Mouse (Mus musculus) kidney, postnatal 14 days (tissue): ENCODE measurements around the gene Dnajb3.
A peak's percentile ranks its signal among the peaks of the same experiment; 100 is the strongest.

Source experiments
- DNase-seq: peaks from one replicate; pipeline ENCODE4 v3.0.0; 2022; ENCODE audit warnings: mixed read lengths

Dnajb3 gene

DNA sequence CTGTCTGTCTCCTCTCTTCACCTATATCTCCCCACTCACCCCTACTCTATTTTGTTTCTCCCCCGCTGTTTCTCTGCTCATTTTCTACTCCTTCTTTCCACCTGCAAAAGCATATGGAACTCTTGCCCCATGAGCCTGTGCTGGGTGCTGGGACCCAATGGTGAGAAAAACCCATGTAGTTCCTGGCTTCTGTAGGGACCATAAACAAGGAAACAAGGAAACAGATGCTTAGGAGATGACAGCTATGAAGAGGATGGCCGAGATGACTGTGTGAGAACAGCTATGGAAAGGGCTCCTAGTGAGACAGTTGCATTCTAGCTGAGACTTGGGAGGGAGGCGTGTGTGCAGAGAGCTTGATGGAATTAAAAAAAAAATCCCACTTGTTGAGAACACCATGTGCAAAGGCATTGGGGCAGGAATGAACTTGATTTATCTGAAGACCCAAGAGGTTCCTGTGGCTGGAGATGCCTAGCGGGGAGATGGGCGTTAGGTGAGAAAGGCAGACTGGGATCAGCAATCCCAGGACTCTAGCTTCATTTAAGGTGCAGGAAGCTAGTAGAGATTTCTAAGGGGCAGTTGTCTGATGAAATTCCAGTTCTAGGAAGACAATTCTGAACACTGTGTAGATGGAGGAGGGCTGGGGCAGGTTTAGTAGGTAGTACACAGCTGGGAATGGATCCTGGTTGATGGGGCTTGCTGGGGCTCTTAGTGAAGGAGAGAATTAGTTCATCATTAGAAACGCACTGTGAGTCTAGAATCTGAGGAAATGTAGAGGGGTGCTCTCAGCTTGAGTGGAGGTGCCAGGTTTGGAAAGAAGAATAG lies 25.6 kb upstream of the Dnajb3 start:
- DNase-seq: no peak

DNA sequence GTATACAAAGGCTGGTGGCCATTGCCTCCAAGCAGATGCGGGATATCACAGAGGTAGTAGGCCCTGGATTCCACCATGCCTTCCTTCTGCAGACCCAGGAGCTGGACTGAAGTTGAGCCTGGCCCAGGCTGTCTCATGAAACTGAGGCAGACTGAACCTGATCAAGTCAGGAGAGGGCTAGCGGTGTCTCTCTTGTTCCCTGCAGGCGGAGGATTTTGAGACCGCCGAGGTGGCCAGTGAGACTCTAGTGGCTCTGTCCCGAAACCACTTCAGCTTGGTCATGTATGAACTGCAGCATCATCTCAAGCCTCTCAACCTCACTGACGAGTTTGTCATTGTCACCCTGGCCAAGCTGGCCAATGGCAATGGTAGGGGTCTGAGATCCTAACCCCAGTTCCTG lies 24.8 kb upstream of the Dnajb3 start:
- DNase-seq: no peak

DNA sequence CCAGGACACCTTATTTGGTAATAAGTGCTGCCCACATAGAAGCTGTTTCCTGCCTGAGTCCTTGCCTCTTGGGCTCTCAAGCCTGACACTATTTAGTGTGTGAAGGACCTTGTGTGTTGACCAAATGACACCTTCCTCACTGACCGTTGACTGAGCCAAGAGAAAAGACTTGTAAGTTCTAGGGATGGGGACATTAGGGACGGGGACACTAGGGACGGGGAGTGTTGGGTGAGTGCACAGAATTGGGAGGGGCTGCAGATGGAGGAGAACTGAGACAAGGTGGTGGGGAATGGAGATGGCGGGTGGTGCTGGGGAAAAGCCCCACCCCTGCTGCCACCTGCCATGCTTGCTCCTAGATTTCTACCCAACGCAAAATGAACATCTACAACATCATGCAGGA lies 24.4 kb upstream of the Dnajb3 start:
- no peak for DNase-seq

DNA sequence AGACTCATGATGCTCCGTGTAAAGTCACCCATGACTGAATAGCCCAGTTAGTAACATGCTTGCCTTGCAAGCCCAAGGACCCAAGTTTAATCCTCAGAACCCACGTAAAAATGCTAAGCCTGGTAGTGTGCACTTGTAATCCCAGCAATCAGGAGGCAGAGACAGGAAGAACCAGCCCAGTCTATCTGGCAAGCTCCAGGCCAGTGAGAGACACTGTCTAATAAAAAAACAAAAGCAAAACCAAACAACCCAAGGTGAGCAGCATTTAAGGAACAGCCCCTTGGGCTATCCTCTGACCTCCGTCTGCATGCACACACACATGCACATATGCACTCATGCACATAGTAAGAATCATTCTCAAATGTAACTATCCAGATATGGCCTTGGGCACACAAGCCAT lies 24.0 kb upstream of the Dnajb3 start:
- no peak for DNase-seq

DNA sequence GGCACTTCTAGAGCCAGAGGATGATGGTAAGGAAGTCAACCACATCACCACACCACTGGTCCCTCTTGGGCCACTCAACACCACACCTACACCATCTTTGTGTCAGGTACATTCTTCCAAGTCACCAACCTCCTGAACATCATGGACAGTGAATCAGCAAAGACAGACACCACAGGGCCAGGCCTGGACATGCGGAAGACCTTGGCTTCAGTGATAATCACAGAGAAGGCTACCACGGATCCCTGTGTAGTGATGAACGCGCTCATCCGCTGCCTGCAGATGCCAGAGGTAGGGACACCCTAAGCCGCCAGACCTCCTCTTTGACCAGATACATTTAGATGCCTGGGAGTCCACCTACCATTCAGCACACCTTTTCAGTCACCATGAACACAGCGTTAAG lies 22.5 kb upstream of the Dnajb3 start:
- DNase-seq: no peak

DNA sequence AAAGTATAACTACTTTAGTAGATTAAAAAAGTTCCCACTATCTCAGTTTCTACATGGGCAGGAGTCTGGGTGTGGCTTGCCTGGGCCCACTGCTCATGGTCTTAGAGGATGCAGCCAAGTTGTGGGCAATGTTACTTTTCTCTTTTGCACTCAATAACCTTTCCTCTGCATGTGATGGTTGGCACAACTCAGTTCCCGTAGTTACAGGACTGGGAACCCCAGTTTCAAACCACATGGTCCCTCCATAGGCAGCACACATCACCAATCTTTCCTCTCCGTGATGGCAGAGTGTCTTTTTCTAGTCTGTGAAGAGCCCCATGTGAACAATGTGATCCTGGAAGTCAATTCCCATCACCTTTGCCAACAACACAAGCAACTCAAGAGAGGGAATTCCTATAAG lies 21.9 kb upstream of the Dnajb3 start:
- DNase-seq: no peak

DNA sequence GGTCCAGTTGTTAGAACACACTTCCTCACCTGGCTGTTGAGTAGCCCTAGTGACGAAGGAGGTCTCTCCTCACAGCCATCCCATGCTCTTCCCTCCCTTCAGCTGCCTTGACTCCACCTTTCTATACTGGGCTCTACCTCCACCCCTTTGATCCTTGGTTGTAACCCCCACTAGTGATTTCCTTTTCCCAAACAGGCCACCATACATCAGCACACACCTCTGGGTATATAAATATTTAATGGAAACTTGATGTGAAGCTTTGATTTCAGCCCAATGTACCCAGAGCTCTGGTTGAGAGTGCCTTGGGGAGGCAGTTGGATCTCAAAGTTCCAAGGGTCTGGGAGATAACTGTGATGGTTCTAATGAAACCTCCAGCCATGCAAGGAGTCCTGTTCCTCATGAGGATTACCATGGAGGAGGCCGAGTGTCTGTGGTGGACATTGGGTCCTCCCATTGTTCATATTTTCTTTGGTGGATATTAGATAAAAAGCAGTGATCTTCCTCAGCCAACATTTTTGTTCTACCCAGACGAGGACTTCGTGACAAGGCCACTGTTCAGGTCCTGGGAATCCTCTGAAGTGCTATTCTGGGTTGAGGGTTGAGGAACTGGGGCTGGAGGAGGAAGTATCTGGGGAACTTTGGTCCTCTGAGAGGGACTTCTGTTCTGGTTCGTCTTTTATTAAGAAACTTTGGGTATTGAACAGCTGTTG lies 21.2 kb upstream of the Dnajb3 start, which contains the start of gene Mroh2a:
Gene Mroh2a, plus strand, starts transcription at position 317 of the 710 bp plus-strand sequence.
- peak; percentile 4 for DNase-seq

DNA sequence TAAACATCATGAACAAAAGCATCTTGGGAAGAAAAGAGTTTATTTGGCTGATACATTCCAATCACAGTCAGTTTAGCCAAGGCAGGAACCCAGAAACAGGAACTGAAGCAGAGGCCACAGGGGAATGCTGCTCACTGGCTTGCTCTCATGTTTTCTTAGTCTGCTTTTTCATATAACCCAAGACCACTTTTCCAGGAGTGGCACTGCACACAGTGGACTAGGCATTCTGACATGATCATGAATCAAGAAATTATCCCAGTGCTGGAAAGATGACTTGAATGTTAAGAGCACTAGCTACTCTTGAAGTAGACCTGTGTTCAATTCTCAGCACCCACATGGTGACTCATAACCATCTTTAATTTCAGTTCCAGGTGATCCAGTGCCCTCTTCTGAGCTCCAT lies 20.2 kb upstream of the Dnajb3 start:
- DNase-seq: no peak

DNA sequence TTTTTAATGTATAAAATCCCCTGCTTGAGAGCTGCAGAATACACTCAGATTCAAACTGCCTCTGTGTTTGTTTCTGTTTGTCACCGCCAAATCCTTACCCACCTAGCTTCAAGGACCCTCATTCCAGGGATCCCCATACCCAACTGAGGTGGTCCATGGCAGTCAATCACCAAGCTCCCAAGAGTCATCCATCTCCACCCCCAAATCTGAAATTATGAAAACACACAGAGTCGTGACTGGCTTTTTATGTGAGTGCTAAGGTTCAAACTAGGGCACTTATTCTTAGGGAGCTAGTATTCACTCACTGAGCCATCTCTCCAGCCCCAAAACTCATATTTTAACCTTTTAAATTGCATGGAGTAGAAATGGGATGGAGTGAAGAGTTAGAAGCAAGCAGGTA lies 19.7 kb upstream of the Dnajb3 start:
- DNase-seq: peak; percentile 2

DNA sequence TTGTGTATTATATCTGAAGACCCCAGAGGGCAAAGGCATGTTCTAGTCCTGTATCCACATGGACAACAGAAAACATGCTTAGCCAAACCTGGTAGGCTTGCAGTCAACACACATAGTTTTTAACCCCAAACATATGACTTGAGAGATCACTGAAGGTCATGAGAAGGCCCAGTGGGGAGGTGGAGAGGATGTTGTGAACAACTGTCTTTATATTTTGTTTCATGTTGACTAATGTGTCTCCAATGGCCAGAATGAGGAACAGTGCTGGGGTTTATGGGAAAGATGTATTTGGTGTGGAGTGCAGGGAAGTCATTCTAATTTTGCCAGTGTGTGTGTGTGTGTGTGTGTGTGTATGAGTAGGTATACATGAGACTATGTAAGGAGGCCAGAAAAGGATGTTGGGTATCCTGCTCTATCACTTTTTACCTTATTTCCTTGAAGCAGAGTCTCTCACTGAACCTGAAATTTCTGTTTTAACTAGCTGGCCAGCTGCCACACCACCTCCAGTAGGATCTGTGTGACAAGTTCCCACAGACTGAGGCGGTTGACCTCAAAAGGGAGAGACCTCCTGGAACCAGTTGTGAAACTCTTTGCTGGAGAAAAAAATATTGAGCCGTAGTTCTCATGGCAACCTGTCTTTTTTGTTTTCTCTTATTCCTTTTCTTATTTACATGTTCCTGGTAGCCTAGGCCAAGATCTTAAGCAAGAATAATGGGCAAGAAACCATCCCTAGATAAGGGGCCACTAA lies 18.6 kb upstream of the Dnajb3 start:
- peak; percentile 39 for DNase-seq

DNA sequence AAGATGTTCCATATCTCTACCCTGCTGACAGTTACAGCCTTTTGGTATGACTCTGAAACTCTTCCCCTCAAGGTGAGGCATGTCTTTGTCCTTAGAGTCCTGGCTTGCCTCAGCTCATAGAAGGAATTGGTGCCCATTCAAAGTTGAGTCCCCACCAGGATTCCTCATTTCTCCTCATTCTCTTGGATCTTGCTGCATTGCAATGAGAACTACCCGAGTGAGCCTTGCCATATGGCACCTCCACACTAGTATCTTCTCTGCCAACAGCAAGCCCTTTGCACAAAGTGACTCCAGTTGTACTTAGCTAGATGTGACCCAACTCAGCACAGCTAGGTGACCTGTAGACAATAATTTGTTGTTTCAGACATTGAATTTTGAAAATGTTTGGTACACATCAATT lies 18.0 kb upstream of the Dnajb3 start:
- peak; percentile 21 for DNase-seq

DNA sequence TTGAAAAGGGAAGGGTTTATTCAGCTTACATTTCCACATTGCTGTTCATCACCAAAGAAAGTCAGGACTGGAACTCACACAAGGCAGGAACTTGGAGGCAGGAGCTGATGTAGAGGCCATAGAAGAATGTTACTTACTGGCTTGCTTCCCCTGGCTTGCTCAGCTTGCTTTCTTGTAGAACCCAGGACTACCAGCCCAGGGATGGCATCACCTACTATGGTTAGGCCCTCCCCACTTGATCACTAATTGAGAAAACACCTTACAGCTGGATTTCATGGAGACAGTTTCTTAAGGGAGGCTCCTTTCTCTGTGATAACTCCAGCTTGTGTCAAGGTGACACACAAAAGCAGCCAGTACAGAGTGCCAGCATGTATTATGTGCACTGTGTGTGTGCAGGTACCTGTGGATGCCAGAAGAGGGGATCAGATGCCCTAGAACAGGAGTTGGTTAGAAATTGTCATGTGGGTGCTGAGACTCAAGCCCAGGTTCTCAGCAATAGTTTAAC lies 17.5 kb upstream of the Dnajb3 start:
- peak; percentile 5 for DNase-seq

DNA sequence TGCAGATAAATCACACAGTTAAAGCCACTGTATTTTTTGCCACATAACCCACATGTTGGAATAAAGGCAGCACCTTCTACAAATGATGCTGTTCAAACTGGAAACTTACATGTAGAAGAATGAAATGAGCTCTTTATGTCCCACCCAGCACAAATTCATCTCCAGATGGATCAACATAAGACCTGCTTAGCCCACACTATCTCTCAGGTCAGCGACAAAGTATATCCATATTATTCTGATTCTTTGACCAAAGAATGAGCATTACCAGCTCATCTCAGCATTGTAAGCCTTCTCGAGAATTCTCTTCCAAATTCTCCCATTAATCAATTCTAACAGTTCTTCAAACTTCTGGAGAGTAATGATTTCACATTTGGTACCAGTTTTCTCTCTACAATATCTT lies 16.6 kb upstream of the Dnajb3 start:
- DNase-seq: no peak

DNA sequence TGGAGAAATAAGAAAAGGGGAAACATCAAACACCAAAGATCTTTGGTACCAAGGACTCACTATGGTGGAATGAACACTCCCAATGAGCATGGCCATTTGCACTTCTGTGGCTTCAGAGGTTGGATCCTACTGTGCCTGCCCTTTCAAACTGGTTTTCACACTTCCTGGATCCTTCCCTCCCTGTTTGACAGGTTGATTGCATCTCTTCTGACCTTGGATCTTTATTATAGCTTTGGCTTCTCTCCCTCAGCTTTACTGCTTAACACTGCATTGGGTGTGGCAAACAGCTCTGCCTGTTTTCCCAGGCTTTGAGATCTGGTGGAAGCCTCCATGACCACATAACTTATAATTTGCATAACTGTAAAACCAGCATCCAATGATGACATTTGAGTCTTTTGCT lies 14.8 kb upstream of the Dnajb3 start:
- DNase-seq: peak; percentile 6

DNA sequence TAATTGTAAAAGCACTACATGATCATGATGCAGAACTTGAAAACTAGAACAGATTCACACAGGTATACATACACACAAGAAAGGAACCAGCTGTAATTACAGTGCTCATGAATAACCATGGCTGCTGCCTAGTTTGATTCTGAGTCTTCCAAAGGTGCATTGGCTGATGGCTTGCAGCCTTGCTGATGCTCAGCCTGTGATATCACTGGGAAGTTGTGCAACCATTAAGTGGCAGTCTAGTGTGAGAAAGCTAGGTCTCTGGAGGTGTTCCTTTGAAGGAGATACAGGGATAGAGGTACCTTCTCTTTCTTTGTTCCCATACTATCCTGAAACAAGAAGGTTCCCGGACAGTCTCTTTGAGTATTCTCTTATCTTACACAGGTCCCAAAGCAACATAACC lies 13.5 kb upstream of the Dnajb3 start:
- no peak for DNase-seq

DNA sequence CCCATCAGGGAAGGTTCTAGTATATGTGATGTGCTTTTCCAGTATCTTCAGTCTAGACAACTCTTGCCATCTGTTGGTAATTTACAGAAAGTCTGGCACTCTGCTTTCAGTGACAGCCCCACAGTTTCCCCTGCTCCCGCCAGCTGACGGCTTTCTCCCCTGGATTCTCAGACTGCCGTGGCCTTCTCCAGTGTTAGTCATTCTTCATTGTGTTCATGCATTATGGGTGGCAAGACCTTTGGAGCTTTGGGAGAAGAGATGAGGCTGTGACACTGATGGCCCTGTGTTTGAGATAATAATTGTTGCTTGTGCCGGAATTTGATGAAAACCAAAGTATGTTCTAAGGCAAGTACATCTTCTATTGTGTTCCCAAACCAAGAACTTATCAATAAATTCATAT lies 13.0 kb upstream of the Dnajb3 start:
- DNase-seq: no peak

DNA sequence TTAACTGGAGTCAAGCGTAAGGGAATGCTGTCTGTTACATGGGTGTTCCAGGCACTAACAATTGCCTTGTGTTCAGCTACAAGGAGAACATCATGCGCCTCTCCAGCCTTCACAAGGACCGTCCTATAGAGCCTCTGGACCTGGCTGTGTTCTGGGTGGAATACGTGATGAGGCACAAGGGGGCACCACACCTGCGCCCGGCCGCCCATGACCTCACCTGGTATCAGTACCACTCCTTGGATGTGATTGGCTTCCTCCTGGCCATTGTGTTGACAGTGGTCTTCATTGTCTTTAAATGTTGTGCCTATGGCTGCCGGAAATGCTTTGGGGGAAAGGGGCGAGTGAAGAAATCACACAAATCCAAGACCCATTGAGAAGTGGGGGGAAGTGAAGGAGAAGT lies 12.5 kb upstream of the Dnajb3 start:
- no peak for DNase-seq

DNA sequence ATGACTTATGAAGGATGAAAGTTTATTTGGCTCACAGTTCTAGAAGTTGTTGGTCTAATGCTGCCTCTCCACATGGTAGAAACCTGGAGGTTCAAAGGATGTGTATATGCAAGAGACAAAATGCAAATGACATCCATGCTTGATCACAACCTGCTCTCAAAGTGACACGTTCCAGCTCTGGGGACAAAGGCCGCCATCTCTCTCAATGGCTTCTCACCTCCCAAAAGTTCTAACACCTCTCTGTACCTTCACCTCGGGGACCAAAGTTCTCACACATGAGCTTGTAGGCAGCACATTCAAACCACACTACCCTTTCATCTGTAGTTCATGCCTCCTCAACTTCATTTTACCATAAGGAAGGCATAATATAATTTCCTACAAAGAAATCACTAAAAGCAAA lies 12.0 kb upstream of the Dnajb3 start:
- DNase-seq: no peak

DNA sequence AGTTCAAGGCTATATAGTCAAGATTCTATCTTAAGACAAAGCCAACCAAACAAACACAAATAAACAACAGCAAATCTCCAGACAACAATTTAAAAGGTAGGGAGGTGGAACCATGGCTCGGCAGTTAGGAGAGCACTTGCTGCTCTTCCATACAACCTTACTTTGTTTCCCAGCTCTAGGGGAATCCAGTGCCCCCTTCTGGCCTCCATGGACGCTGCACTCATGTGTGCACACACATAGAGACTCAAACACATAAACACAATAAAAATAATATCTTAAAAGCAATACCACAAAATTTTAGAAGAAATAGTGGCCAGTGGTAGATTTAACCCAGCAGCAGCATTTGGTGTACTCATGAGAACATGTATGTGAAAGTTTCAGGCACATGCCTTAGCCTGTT lies 11.6 kb upstream of the Dnajb3 start:
- DNase-seq: peak; percentile 26

DNA sequence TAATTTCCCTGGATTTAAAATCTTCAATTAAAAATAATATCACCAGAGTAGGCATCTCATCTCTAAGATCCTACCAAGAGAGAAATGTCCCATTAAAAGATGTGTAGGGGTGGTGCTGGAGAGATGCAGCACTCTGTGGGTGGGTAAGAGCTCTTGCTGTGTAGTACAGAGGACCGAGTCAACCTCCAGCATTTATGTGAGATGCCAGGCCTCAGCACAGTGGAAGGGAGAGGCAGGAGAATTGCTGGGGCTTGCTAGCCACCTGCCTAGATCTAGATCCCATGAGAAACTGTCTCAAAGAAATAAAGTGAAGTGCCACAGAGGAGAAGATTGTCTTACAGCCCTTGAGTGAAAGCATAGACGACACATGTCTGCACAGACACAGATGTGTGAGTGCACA lies 11.0 kb upstream of the Dnajb3 start:
- peak; percentile 4 for DNase-seq

DNA sequence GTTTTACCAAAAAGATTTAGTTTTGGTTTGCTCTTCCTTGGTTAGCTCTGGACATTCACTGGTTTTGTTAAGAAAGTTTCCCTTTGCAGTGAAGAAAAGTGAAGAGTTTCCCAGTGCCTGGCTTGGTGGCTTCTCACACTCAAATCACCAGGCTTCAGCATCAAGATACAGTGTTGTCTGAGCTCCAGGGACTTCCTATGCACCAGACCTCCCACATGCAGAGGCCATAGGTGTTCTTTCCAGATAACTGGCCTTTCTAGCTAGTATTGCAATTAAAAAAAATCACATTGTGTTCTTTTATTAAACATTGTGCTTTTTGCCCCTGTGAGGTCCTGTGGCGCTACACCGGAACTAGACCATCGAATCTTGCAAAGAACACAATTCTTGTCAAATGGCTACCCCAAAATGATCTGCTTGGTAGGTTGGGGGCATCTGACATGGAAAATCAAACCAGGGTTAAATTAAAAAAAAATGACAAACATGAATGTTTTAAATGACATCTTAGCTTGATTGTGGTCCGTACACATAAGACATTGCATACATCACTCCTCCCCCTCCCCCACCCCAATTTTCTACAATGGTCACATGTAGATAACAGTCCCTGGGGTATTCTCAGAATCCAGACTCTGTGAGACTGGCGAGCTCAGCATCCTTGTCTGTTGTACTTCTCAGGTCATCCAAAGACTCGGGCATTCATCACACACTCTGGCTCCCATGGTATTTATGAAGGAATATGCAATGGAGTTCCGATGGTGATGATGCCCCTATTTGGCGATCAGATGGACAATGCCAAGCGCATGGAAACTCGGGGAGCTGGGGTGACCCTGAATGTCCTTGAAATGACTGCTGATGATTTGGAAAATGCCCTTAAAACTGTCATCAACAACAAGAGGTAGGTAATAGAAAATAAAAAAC lies 10.1 kb upstream of the Dnajb3 start:
- no peak for DNase-seq

DNA sequence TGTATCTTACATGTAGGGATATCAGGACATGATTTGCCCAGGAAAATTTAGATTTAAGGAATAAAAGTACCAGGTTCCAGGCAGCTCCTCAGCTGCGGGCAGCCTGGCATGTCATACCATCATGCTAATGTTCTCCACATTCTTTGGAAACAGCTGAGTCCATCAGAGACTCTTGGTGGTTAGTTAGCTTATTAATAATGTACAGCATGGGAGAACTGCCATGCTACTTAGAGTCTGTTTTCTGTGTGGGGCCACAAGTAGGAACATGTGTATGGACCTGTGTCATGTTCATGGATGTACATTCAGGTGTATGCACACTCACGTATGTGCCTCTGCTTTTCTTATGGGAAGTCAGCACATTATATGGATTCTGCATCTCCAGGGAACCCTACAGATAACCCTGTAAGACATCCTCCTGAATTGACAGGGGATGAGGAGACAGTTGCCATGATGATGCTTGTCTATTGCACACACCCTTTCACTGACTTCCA lies 8.9 kb upstream of the Dnajb3 start:
- no peak for DNase-seq
